Mouse (Mus musculus) cerebellum, adult 8-10 months (tissue): ENCODE results near the gene Fbxl7.
"Not testable (repeated sequence)": the region's sequence is repeated elsewhere in the genome, so short reads cannot be mapped to it uniquely, and the experiment has no call there.

ENCODE experiments used
- DNase-seq: peaks from one replicate; pipeline ENCODE4 v3.0.0; 2022

Gene Fbxl7

GRCm38 (mm10) chr15:26804046-26804445 is 91.3 kb downstream of the Fbxl7 start:
- no peak for DNase-seq

GRCm38 (mm10) chr15:26799457-26800021 is 95.8 kb downstream of the Fbxl7 start:
- DNase-seq, result no peak

GRCm38 (mm10) chr15:26795937-26796336 is 99.4 kb downstream of the Fbxl7 start:
- DNase-seq, result no peak

- no peak for DNase-seq
Observed at GRCm38 (mm10) chr15:26795518-26795917, 99.9 kb downstream of the Fbxl7 start.

- no peak for DNase-seq
Observed at GRCm38 (mm10) chr15:26787148-26787547, 108.2 kb downstream of the Fbxl7 start.

- no peak for DNase-seq
Observed at GRCm38 (mm10) chr15:26780557-26780956, 114.8 kb downstream of the Fbxl7 start.

GRCm38 (mm10) chr15:26779129-26779528 is 116.3 kb downstream of the Fbxl7 start:
- no peak for DNase-seq

GRCm38 (mm10) chr15:26775720-26776119 is 119.7 kb downstream of the Fbxl7 start:
- no peak for DNase-seq

- DNase-seq, result no peak
Observed at GRCm38 (mm10) chr15:26774895-26775294, 120.5 kb downstream of the Fbxl7 start.

- DNase-seq, result no peak
Observed at GRCm38 (mm10) chr15:26761651-26762050, 133.7 kb downstream of the Fbxl7 start.

- DNase-seq, result no peak
Observed at GRCm38 (mm10) chr15:26748484-26748883, 146.9 kb downstream of the Fbxl7 start.

GRCm38 (mm10) chr15:26732366-26732765 is 163.0 kb downstream of the Fbxl7 start:
- no peak for DNase-seq

GRCm38 (mm10) chr15:26730760-26731159 is 164.6 kb downstream of the Fbxl7 start:
- peak; percentile 7 for DNase-seq

GRCm38 (mm10) chr15:26729341-26729740 is 166.0 kb downstream of the Fbxl7 start:
- DNase-seq, result not testable (repeated sequence)

- no peak for DNase-seq
Observed at GRCm38 (mm10) chr15:26718390-26719036, 176.9 kb downstream of the Fbxl7 start.

- no peak for DNase-seq
Observed at GRCm38 (mm10) chr15:26717952-26718351, 177.4 kb downstream of the Fbxl7 start.

- DNase-seq, result no peak
Observed at GRCm38 (mm10) chr15:26716181-26716580, 179.2 kb downstream of the Fbxl7 start.

GRCm38 (mm10) chr15:26715635-26716034 is 179.7 kb downstream of the Fbxl7 start:
- DNase-seq, result no peak

GRCm38 (mm10) chr15:26712271-26712670 is 183.1 kb downstream of the Fbxl7 start:
- DNase-seq, result no peak

GRCm38 (mm10) chr15:26704966-26705365 is 190.4 kb downstream of the Fbxl7 start:
- no peak for DNase-seq

GRCm38 (mm10) chr15:26703156-26703840 is 192.1 kb downstream of the Fbxl7 start:
- no peak for DNase-seq

GRCm38 (mm10) chr15:26701949-26702675 is 193.3 kb downstream of the Fbxl7 start:
- DNase-seq, result no peak

- no peak for DNase-seq
Observed at GRCm38 (mm10) chr15:26693075-26693474, 202.3 kb downstream of the Fbxl7 start.
